Mouse (Mus musculus) hindbrain, postnatal 0 days (tissue): Measurements from ENCODE around the gene Hspbap1. TPM values are rescaled to one million over a fixed set of nuclear protein-coding genes. Genes with fewer than 3 reads are reported as not detected.

Source experiments
- ATAC-seq: fragments of 200-750 bp; cut with Nextera tagmentation; 2 replicates; pipeline ENCODE4 v1.8.0; 2017; ENCODE audit warnings: mild to moderate bottlenecking, moderate TSS enrichment, moderate library complexity
- DNase-seq: peaks from one replicate; pipeline ENCODE4 v3.0.0-alpha.2; 2015; ENCODE audit warnings: low spot score
- H3K27ac ChIP-seq: fragments of 300-500 bp; sonication (generic); 2 replicates; pipeline ENCODE4 v1.5.1; 2014; ENCODE audit warnings: mild to moderate bottlenecking
- H3K27me3 ChIP-seq: fragments of 300-500 bp; sonication (generic); 2 replicates; pipeline ENCODE4 v1.6.1; 2014; ENCODE audit warnings: low read length, mixed read lengths; ENCODE audit not compliant: insufficient read depth
- H3K36me3 ChIP-seq: fragments of 300-500 bp; sonication (generic); 2 replicates; pipeline ENCODE4 v1.6.1; 2014; ENCODE audit warnings: low read length, mixed read lengths; ENCODE audit not compliant: insufficient read depth
- H3K4me1 ChIP-seq: fragments of 300-500 bp; sonication (generic); 2 replicates; pipeline ENCODE4 v1.6.1; 2014; ENCODE audit warnings: antibody characterized with exemption, low read length, mixed read lengths; ENCODE audit not compliant: insufficient read depth
- H3K4me2 ChIP-seq: fragments of 300-500 bp; sonication (generic); 2 replicates; pipeline ENCODE4 v1.6.1; 2014; ENCODE audit warnings: low read depth, mild to moderate bottlenecking, low read length, moderate library complexity, mixed read lengths
- H3K4me3 ChIP-seq: fragments of 300-500 bp; sonication (generic); 2 replicates; pipeline ENCODE4 v1.5.1; 2014; ENCODE audit warnings: low read length
- H3K9ac ChIP-seq: fragments of 300-500 bp; sonication (generic); replicated peaks from 2 replicates; pipeline ENCODE4 v1.6.1; 2014; ENCODE audit warnings: mild to moderate bottlenecking, low read length, moderate library complexity, mixed read lengths
- H3K9me3 ChIP-seq: fragments of 300-500 bp; sonication (generic); 2 replicates; pipeline ENCODE4 v1.6.1; 2016; ENCODE audit warnings: low read length, mixed read lengths
- CTCF ChIP-seq: IDR thresholded peaks from 2 replicates; pipeline ENCODE4 v1.5.1; 2016; ENCODE audit warnings: antibody characterized with exemption, control low read depth, low read depth
- WGBS: fragments of 180-500 bp; shearing (Covaris S2); extraction: QIAGEN DNeasy Blood & Tissue Kit; methylation state at CpG from one replicate; pipeline ENCODE4 v1.1.7; 2014; 5-methylcytosine and 5-hydroxymethylcytosine counted together
- polyA plus RNA-seq: library from polyadenylated mRNA; unstranded; fragments of >200 nt; fragmentation: Nextera tagmentation; extraction: Ambion mirVana; gene quantifications from 2 replicates; pipeline ENCODE4 v1.2.1, GENCODE M21; 2015
- total RNA-seq: library from RNA; depleted of rRNA; stranded (reverse); fragments of >200 nt; gene quantifications from 2 replicates; pipeline ENCODE4 v1.2.3, GENCODE M21; 2014

Hspbap1 gene
- total and polyA plus RNA-seq, 2 experiments from 2014 or later, result 4.4 to 7.9 TPM

- WGBS, result 64% methylated on average over 9 of the region's 9 CpGs
- Histone ChIP-seq H3K27me3 (no peaks in the 10 kb centered on the region), H3K4me3 (no peak overlapping the region), H3K36me3 (no peaks in the 10 kb centered on the region), H3K27ac (no peak overlapping the region), H3K9ac (no peak overlapping the region), H3K4me1 (no peaks in the 10 kb centered on the region), H3K9me3 (no peaks in the 10 kb centered on the region), H3K4me2 (no peak overlapping the region)
- no peak for TF ChIP-seq CTCF
- ATAC-seq, result no peak
- DNase-seq, result no peak
Measured at GRCm38 (mm10) chr16:35747417-35748236, 22.5 kb upstream of the Hspbap1 start.

- no peak overlapping the region for H3K4me2 ChIP-seq
- no peaks in the 10 kb centered on the region for H3K27me3 ChIP-seq
- H3K9me3 ChIP-seq, result no peaks in the 10 kb centered on the region
- no peak overlapping the region for H3K27ac ChIP-seq
- DNase-seq, result no peak
- WGBS, result 81% methylated on average over 7 of the region's 7 CpGs
- H3K4me1 ChIP-seq, result no peaks in the 10 kb centered on the region
- H3K9ac ChIP-seq, result no peak overlapping the region
- no peak for TF ChIP-seq CTCF
- no peak for ATAC-seq
- no peak overlapping the region for H3K4me3 ChIP-seq
- H3K36me3 ChIP-seq, result no peaks in the 10 kb centered on the region
Measured at GRCm38 (mm10) chr16:35748237-35748603, 22.0 kb upstream of the Hspbap1 start.

- WGBS, result 80% methylated on average over 7 of the region's 7 CpGs
- Histone ChIP-seq H3K36me3 (no peaks in the 10 kb centered on the region), H3K9ac (no peak overlapping the region), H3K4me2 (no peak overlapping the region), H3K4me3 (no peak overlapping the region), H3K9me3 (no peaks in the 10 kb centered on the region), H3K27ac (no peak overlapping the region), H3K27me3 (no peaks in the 10 kb centered on the region), H3K4me1 (no peaks in the 10 kb centered on the region)
- ATAC-seq (no peak), DNase-seq (no peak)
- TF ChIP-seq CTCF, result no peak
Measured at GRCm38 (mm10) chr16:35749385-35749784, 20.8 kb upstream of the Hspbap1 start.

GRCm38 (mm10) chr16:35751841-35752240 lies 18.3 kb upstream of the Hspbap1 start:
- ATAC-seq, result no peak
- WGBS, result 85% methylated on average over 4 of the region's 4 CpGs

GRCm38 (mm10) chr16:35753926-35754325 lies 16.2 kb upstream of the Hspbap1 start:
- no peaks in the 10 kb centered on the region for H3K36me3 ChIP-seq
- no peak for TF ChIP-seq CTCF
- no peaks in the 10 kb centered on the region for H3K4me1 ChIP-seq
- no peak overlapping the region for H3K9ac ChIP-seq
- 96% methylated on average over 5 of the region's 5 CpGs for WGBS
- no peaks in the 10 kb centered on the region for H3K9me3 ChIP-seq
- DNase-seq (no peak), ATAC-seq (no peak)
- no peaks in the 10 kb centered on the region for H3K27me3 ChIP-seq
- H3K4me3 ChIP-seq, result no peak overlapping the region
- H3K27ac ChIP-seq, result no peak overlapping the region
- H3K4me2 ChIP-seq, result no peak overlapping the region

More at GRCm38 (mm10) chr16:35751841-35752240, 18.3 kb upstream of the Hspbap1 start:
- no peak overlapping the region for H3K27ac ChIP-seq
- TF ChIP-seq CTCF, result no peak
- no peak overlapping the region for H3K4me3 ChIP-seq
- no peak overlapping the region for H3K4me2 ChIP-seq
- H3K27me3 ChIP-seq, result no peaks in the 10 kb centered on the region
- no peak overlapping the region for H3K9ac ChIP-seq
- no peak for DNase-seq
- no peaks in the 10 kb centered on the region for H3K4me1 ChIP-seq
- H3K36me3 ChIP-seq, result no peaks in the 10 kb centered on the region
- H3K9me3 ChIP-seq, result no peaks in the 10 kb centered on the region

GRCm38 (mm10) chr16:35755502-35756334 lies 14.5 kb upstream of the Hspbap1 start:
- DNase-seq, result no peak
- WGBS, result 68% methylated on average over 6 of the region's 6 CpGs
- no peak overlapping the region for H3K9ac ChIP-seq

More at GRCm38 (mm10) chr16:35755502-35756334, 14.5 kb upstream of the Hspbap1 start:
- no peak for ATAC-seq
- H3K4me3 ChIP-seq, result no peak overlapping the region
- H3K27ac ChIP-seq, result no peak overlapping the region
- no peak for TF ChIP-seq CTCF
- no peaks in the 10 kb centered on the region for H3K9me3 ChIP-seq
- no peaks in the 10 kb centered on the region for H3K27me3 ChIP-seq
- H3K36me3 ChIP-seq, result no peaks in the 10 kb centered on the region
- H3K4me1 ChIP-seq, result no peaks in the 10 kb centered on the region
- H3K4me2 ChIP-seq, result no peak overlapping the region
